Mouse (Mus musculus): ENCODE data around the gene Pdlim3. TPM values are rescaled to one million over a fixed set of nuclear protein-coding genes. Genes with fewer than 3 reads are reported as not detected.
"Not testable (repeated sequence)": the region's sequence is repeated elsewhere in the genome, so short reads cannot be mapped to it uniquely, and the experiment has no call there.

Gene Pdlim3
- polyA plus RNA-seq, 2 experiments, result 73.8 to 81.6 TPM

DNA sequence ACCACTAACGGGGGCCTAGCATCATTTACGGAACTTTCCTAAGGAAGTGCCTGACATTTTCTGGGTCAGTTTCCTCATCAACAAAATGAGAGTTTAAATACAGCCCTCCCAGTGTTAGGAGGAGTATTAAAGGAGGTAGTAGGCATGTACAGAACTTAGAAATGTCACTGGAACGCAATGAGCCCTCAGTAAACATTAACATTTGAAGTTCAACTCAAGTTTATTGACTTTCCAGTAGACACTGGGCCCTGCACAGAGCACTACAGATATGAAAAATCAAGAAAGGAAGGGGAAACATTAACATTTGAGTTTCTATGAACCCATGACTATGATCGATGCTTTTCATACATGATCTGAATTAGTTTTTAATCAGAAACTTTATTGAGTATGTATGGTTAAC is 30.1 kb upstream of the Pdlim3 start:
- H3K9ac ChIP-seq (ENCODE audit: low read depth, low read length, severe bottlenecking), result no peak overlapping the region
- 87% methylated on average over 4 of the region's 4 CpGs for WGBS
- no peak for ATAC-seq (ENCODE audit: low FRiP score, low read depth)

DNA sequence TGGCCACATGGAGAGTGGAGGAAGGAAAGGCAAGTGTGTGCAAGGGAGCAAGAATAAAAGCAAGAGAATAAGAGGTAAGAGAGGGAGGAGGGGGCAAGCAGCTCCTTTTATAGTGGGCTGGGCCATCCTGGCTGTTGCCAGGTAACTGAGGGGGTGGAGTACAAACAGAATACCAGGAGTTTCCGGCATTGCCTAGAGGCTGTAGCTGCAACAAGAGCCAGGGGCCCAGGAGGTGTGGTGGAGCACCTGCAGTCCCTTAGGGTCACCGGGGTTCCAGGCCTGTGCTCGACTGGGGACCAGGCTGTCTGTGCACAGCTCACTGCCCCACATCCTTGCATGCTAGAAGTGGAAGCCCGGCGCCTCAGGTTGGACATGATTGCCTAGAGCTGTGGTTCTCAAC is 27.5 kb upstream of the Pdlim3 start:
- no peaks in the 10 kb centered on the region for H3K36me3 ChIP-seq (ENCODE audit: control insufficient read depth, insufficient read depth, low read length)
- peaks cover 10% of the 10 kb centered on the region for H3K4me1 ChIP-seq (ENCODE audit: control insufficient read depth, insufficient read depth, low read length)
- 15% methylated on average over 5 of the region's 5 CpGs for WGBS
- TF ChIP-seq POLR2A (IDR thresholded peaks at IDR 0.05; ENCODE audit: borderline replicate concordance, extremely low read depth, insufficient read depth, insufficient read length), result no peak
- no peak overlapping the region for H3K9ac ChIP-seq (ENCODE audit: low read depth, low read length, severe bottlenecking)
- H3K4me2 ChIP-seq (replicated peaks; ENCODE audit: low read depth, low read length, severe bottlenecking), result no peak overlapping the region
- H3K4me3 ChIP-seq (replicated peaks; ENCODE audit: low read length), result no peak overlapping the region
- H3K9me3 ChIP-seq (ENCODE audit: control insufficient read depth, low read length), result no peaks in the 10 kb centered on the region
- no peaks in the 10 kb centered on the region for H3K27me3 ChIP-seq (ENCODE audit: control insufficient read depth, insufficient read depth, low read length)
- no peak for DNase-seq (ENCODE audit: low spot score)
- no peak overlapping the region for H3K27ac ChIP-seq (replicated peaks; ENCODE audit: low read depth, low read length)
- no peak for ATAC-seq (ENCODE audit: low FRiP score, low read depth)

More for the DNA sequence above, 30.1 kb upstream of the Pdlim3 start:
- H3K4me3 ChIP-seq (replicated peaks; ENCODE audit: low read length), result no peak overlapping the region
- no peaks in the 10 kb centered on the region for H3K36me3 ChIP-seq (ENCODE audit: control insufficient read depth, insufficient read depth, low read length)
- no peak overlapping the region for H3K4me2 ChIP-seq (replicated peaks; ENCODE audit: low read depth, low read length, severe bottlenecking)
- peaks cover 10% of the 10 kb centered on the region for H3K4me1 ChIP-seq (ENCODE audit: control insufficient read depth, insufficient read depth, low read length)
- no peaks in the 10 kb centered on the region for H3K27me3 ChIP-seq (ENCODE audit: control insufficient read depth, insufficient read depth, low read length)
- no peak for TF ChIP-seq POLR2A (IDR thresholded peaks at IDR 0.05; ENCODE audit: borderline replicate concordance, extremely low read depth, insufficient read depth, insufficient read length)
- H3K9me3 ChIP-seq (ENCODE audit: control insufficient read depth, low read length), result no peaks in the 10 kb centered on the region
- no peak for DNase-seq (ENCODE audit: low spot score)
- H3K27ac ChIP-seq (replicated peaks; ENCODE audit: low read depth, low read length), result no peak overlapping the region

DNA sequence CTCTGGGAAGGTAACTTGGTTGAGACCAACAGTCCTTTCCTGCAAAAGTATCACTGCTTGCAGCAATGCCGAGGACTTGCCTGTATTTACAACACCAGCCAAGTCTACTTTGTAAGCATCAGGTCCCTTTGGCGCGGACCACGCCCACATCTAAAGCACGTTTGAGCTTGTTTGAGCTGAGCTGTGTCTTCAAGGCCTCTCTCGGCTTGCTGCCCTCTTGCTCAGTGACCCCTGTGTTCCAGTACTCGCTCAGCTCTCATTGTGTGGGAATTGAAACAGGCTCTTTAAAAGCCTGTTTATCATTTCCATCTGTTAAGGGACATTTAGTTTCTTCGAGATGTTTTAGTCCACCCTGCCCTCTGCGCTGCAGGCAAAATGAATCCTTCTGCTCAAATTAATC is 26.9 kb upstream of the Pdlim3 start:
- DNase-seq (ENCODE audit: low spot score) (peak; percentile 63), ATAC-seq (ENCODE audit: low FRiP score, low read depth) (peak; percentile 47)
- H3K36me3 ChIP-seq (ENCODE audit: control insufficient read depth, insufficient read depth, low read length), result no peaks in the 10 kb centered on the region
- H3K27me3 ChIP-seq (ENCODE audit: control insufficient read depth, insufficient read depth, low read length), result no peaks in the 10 kb centered on the region
- TF ChIP-seq POLR2A (IDR thresholded peaks at IDR 0.05; ENCODE audit: borderline replicate concordance, extremely low read depth, insufficient read depth, insufficient read length), result no peak
- H3K4me2 ChIP-seq (replicated peaks; ENCODE audit: low read depth, low read length, severe bottlenecking), result no peak overlapping the region
- WGBS, result 16% methylated on average over 9 of the region's 9 CpGs
- no peak overlapping the region for H3K4me3 ChIP-seq (replicated peaks; ENCODE audit: low read length)
- H3K27ac ChIP-seq (replicated peaks; ENCODE audit: low read depth, low read length), result no peak overlapping the region
- H3K4me1 ChIP-seq (ENCODE audit: control insufficient read depth, insufficient read depth, low read length), result peaks cover 10% of the 10 kb centered on the region
- H3K9ac ChIP-seq (ENCODE audit: low read depth, low read length, severe bottlenecking), result no peak overlapping the region
- no peaks in the 10 kb centered on the region for H3K9me3 ChIP-seq (ENCODE audit: control insufficient read depth, low read length)

DNA sequence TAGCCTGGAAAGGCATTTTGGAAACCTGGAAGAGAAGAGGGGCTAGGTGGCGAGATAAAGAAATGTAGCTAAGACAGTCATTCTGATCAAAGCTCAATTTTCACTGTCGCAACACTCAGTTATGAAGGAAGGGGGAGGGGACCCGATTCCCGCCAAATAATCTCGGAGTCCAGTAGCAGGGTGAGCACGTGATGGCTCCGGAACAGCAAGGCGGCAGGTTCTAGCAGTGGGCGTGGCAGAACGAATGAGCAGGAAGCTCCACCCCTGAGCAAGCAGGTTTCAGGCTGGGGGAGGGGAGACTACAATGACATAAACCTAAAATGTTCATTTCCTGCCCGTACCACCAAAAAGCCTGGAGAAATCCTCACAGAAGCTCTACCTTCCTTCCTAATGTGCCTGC is 13.7 kb upstream of the Pdlim3 start:
- H3K9ac ChIP-seq (ENCODE audit: low read depth, low read length, severe bottlenecking); H3K27ac ChIP-seq (replicated peaks; ENCODE audit: low read depth, low read length); H3K27me3 ChIP-seq (ENCODE audit: control insufficient read depth, insufficient read depth, low read length); H3K4me3 ChIP-seq (replicated peaks; ENCODE audit: low read length); H3K4me2 ChIP-seq (replicated peaks; ENCODE audit: low read depth, low read length, severe bottlenecking); H3K9me3 ChIP-seq (ENCODE audit: control insufficient read depth, low read length); H3K36me3 ChIP-seq (ENCODE audit: control insufficient read depth, insufficient read depth, low read length); ATAC-seq (ENCODE audit: low FRiP score, low read depth); DNase-seq (ENCODE audit: low spot score): not testable (repeated sequence)
- peaks cover 12% of the 10 kb centered on the region for H3K4me1 ChIP-seq (ENCODE audit: control insufficient read depth, insufficient read depth, low read length)
- 66% methylated on average over 9 of the region's 11 CpGs for WGBS

DNA sequence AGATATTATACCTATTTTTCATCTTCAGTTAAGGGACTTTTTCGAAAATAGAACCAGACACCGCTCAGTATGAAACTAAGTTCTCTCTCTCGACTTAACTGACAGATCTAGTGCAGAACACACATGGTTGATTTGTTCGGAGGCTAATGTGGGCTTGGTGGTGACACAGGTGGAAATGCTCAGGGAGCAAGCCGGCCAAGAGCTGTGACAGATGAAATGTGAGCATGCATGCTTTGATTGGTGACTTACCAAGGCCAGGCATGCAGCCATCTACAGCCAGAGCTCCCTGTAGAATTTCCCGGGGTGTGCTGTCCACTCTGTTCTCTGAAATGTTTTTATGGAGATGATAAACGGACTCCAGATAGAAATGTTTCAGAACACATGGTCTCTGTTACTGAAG is 13.2 kb upstream of the Pdlim3 start:
- ATAC-seq (ENCODE audit: low FRiP score, low read depth), result peak; percentile 54; the same call in 1 of the 2 replicates
- 38% methylated on average over 7 of the region's 7 CpGs for WGBS
- no peak for TF ChIP-seq POLR2A (IDR thresholded peaks at IDR 0.05; ENCODE audit: borderline replicate concordance, extremely low read depth, insufficient read depth, insufficient read length)

More for the DNA sequence above, 13.2 kb upstream of the Pdlim3 start:
- H3K9ac ChIP-seq (ENCODE audit: low read depth, low read length, severe bottlenecking), result no peak overlapping the region
- H3K4me3 ChIP-seq (replicated peaks; ENCODE audit: low read length), result no peak overlapping the region
- H3K36me3 ChIP-seq (ENCODE audit: control insufficient read depth, insufficient read depth, low read length), result no peaks in the 10 kb centered on the region
- DNase-seq (ENCODE audit: low spot score), result peak; percentile 44
- peaks cover 12% of the 10 kb centered on the region for H3K4me1 ChIP-seq (ENCODE audit: control insufficient read depth, insufficient read depth, low read length)
- H3K27me3 ChIP-seq (ENCODE audit: control insufficient read depth, insufficient read depth, low read length), result no peaks in the 10 kb centered on the region
- H3K4me2 ChIP-seq (replicated peaks; ENCODE audit: low read depth, low read length, severe bottlenecking), result no peak overlapping the region
- H3K27ac ChIP-seq (replicated peaks; ENCODE audit: low read depth, low read length), result no peak overlapping the region
- H3K9me3 ChIP-seq (ENCODE audit: control insufficient read depth, low read length), result no peaks in the 10 kb centered on the region

All from limb, embryonic 14.5 days (tissue).